Mouse (Mus musculus): ENCODE results near the gene Irf1. TPM values are rescaled to one million over a fixed set of nuclear protein-coding genes. Genes with fewer than 3 reads are reported as not detected.

Irf1 gene
- 31.5 and 35.5 TPM in 2 replicates for polyA plus RNA-seq (2012; rRNA removed)

DNA sequence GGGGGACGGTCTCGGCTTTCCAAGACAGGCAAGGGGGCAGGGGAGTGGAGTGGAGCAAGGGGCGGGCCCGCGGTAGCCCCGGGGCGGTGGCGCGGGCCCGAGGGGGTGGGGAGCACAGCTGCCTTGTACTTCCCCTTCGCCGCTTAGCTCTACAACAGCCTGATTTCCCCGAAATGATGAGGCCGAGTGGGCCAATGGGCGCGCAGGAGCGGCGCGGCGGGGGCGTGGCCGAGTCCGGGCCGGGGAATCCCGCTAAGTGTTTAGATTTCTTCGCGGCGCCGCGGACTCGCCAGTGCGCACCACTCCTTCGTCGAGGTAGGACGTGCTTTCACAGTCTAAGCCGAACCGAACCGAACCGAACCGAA lies at the start of gene Irf1:
Gene Irf1, plus strand, starts transcription at position 255 of the 365 bp plus-strand sequence.
- under 1% methylated on average over 40 of the region's 40 CpGs for WGBS

GRCm38 (mm10) chr11:53720715-53721114 lies 49.1 kb upstream of the Irf1 start, which contains the start of gene Il5:
Gene Il5, plus strand, starts transcription at chr11:53720794.
- WGBS: 73% methylated on average over 6 of the region's 6 CpGs
- H3K27ac ChIP-seq (ENCODE audit: insufficient read depth, low read depth, low read length): no peak within 1 kb of the TSS
- H3K36me3 ChIP-seq (ENCODE audit: control insufficient read depth, insufficient read depth, low read length): no peaks in the 10 kb centered on the region
- DNase-seq: no peak
- no peaks in the 10 kb centered on the region for H3K27me3 ChIP-seq (replicated peaks; ENCODE audit: control insufficient read depth, insufficient read depth, low read length)
- TF ChIP-seq POLR2A (IDR thresholded peaks at IDR 0.05; ENCODE audit: low read depth, low read length) (no peak), CTCF (conservative IDR thresholded peaks at IDR 0.05; ENCODE audit: insufficient read depth, insufficient read length, low read depth, low read length) (no peak)
- no peak within 1 kb of the TSS for H3K4me3 ChIP-seq (ENCODE audit: insufficient read depth, low read depth, low read length)
- H3K4me1 ChIP-seq (ENCODE audit: control insufficient read depth, insufficient read depth, low read length): no peaks in the 10 kb centered on the region

More for the DNA sequence above, at the start of gene Irf1:
- Histone ChIP-seq H3K4me3 (ENCODE audit: insufficient read depth, low read depth, low read length) (peak within 1 kb of the TSS; percentile 77), H3K27me3 (replicated peaks; ENCODE audit: control insufficient read depth, insufficient read depth, low read length) (no peaks in the 10 kb centered on the region), H3K4me1 (ENCODE audit: control insufficient read depth, insufficient read depth, low read length) (no peaks in the 10 kb centered on the region), H3K36me3 (ENCODE audit: control insufficient read depth, insufficient read depth, low read length) (no peaks in the 10 kb centered on the region), H3K27ac (ENCODE audit: insufficient read depth, low read depth, low read length) (peak within 1 kb of the TSS; percentile 88)
- TF ChIP-seq POLR2A (IDR thresholded peaks at IDR 0.05; ENCODE audit: low read depth, low read length) (peak; percentile 70), CTCF (conservative IDR thresholded peaks at IDR 0.05; ENCODE audit: insufficient read depth, insufficient read length, low read depth, low read length) (no peak)
- peak; percentile 97 for DNase-seq

- TF ChIP-seq POLR2A (IDR thresholded peaks at IDR 0.05; ENCODE audit: low read depth, low read length) (no peak), CTCF (conservative IDR thresholded peaks at IDR 0.05; ENCODE audit: insufficient read depth, insufficient read length, low read depth, low read length) (no peak)
- no peaks in the 10 kb centered on the region for H3K36me3 ChIP-seq (ENCODE audit: control insufficient read depth, insufficient read depth, low read length)
- H3K27me3 ChIP-seq (replicated peaks; ENCODE audit: control insufficient read depth, insufficient read depth, low read length): no peaks in the 10 kb centered on the region
- no peak overlapping the region for H3K27ac ChIP-seq (ENCODE audit: insufficient read depth, low read depth, low read length)
- DNase-seq: no peak
- WGBS: 95% methylated on average over 7 of the region's 7 CpGs
- no peaks in the 10 kb centered on the region for H3K4me1 ChIP-seq (ENCODE audit: control insufficient read depth, insufficient read depth, low read length)
- no peak overlapping the region for H3K4me3 ChIP-seq (ENCODE audit: insufficient read depth, low read depth, low read length)
These were observed 38.4 kb upstream of the Irf1 start for GRCm38 (mm10) chr11:53731457-53731856.

DNA sequence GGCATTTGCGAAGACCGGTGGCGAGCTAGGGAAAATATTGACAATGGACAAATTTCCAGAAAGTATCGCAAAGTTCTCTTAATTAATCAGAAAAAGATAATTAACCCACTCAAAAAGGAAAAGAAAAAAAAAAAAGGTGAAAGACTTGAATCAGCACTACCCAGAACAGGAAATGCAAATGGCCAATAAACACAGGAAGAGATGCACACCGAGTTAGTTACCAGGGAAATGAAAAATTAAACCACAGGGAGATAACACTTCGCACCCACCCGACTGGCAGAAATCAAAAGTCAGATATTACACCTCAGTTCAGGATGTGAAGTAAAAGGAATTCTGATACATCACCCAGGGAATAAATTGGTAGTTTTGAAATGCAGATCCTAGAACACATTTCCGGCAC lies 37.6 kb upstream of the Irf1 start:
- 84% methylated on average over 8 of the region's 8 CpGs for WGBS
- Histone ChIP-seq H3K27ac (ENCODE audit: insufficient read depth, low read depth, low read length) (no peak overlapping the region), H3K4me1 (ENCODE audit: control insufficient read depth, insufficient read depth, low read length) (no peaks in the 10 kb centered on the region), H3K27me3 (replicated peaks; ENCODE audit: control insufficient read depth, insufficient read depth, low read length) (no peaks in the 10 kb centered on the region), H3K4me3 (ENCODE audit: insufficient read depth, low read depth, low read length) (no peak overlapping the region), H3K36me3 (ENCODE audit: control insufficient read depth, insufficient read depth, low read length) (no peaks in the 10 kb centered on the region)
- DNase-seq: no peak
- TF ChIP-seq CTCF (conservative IDR thresholded peaks at IDR 0.05; ENCODE audit: insufficient read depth, insufficient read length, low read depth, low read length) (no peak), POLR2A (IDR thresholded peaks at IDR 0.05; ENCODE audit: low read depth, low read length) (no peak)

DNA sequence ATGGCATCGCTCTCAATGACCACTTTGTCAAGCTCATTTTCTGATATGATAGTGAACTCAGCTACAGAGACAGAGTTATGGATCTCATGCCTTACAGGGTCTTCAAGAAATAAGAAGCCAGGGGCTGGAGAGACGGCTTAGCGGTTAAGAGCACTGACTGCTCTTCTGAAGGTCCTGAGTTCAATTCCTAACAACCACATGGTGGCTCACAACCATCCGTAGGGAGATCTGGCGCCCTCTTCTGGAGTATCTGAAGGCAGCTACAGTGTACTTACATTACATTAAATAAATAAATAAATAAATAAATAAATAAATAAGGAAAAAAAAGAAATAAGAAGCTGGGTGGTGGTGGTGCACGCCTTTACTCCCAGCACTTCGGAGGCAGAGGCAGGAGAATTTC lies 36.0 kb upstream of the Irf1 start:
- DNase-seq: no peak
- Histone ChIP-seq H3K27ac (ENCODE audit: insufficient read depth, low read depth, low read length) (no peak overlapping the region), H3K27me3 (replicated peaks; ENCODE audit: control insufficient read depth, insufficient read depth, low read length) (no peaks in the 10 kb centered on the region), H3K4me1 (ENCODE audit: control insufficient read depth, insufficient read depth, low read length) (no peaks in the 10 kb centered on the region), H3K36me3 (ENCODE audit: control insufficient read depth, insufficient read depth, low read length) (no peaks in the 10 kb centered on the region), H3K4me3 (ENCODE audit: insufficient read depth, low read depth, low read length) (no peak overlapping the region)
- no peak for TF ChIP-seq POLR2A (IDR thresholded peaks at IDR 0.05; ENCODE audit: low read depth, low read length)
- 0 out of 2 replicates have a peak, but pooled peaks have one; percentile 2 for TF ChIP-seq CTCF (conservative IDR thresholded peaks at IDR 0.05; ENCODE audit: insufficient read depth, insufficient read length, low read depth, low read length)
- 86% methylated on average over 7 of the region's 7 CpGs for WGBS

- WGBS: 80% methylated on average over 2 of the region's 2 CpGs
- H3K4me3 ChIP-seq (ENCODE audit: insufficient read depth, low read depth, low read length): no peak overlapping the region
- no peaks in the 10 kb centered on the region for H3K4me1 ChIP-seq (ENCODE audit: control insufficient read depth, insufficient read depth, low read length)
- no peaks in the 10 kb centered on the region for H3K36me3 ChIP-seq (ENCODE audit: control insufficient read depth, insufficient read depth, low read length)
- no peak overlapping the region for H3K27ac ChIP-seq (ENCODE audit: insufficient read depth, low read depth, low read length)
- TF ChIP-seq CTCF (conservative IDR thresholded peaks at IDR 0.05; ENCODE audit: insufficient read depth, insufficient read length, low read depth, low read length): no peak
- TF ChIP-seq POLR2A (IDR thresholded peaks at IDR 0.05; ENCODE audit: low read depth, low read length): no peak
- H3K27me3 ChIP-seq (replicated peaks; ENCODE audit: control insufficient read depth, insufficient read depth, low read length): no peaks in the 10 kb centered on the region
- DNase-seq: no peak
These were observed 35.4 kb upstream of the Irf1 start for GRCm38 (mm10) chr11:53734431-53734830.

DNA sequence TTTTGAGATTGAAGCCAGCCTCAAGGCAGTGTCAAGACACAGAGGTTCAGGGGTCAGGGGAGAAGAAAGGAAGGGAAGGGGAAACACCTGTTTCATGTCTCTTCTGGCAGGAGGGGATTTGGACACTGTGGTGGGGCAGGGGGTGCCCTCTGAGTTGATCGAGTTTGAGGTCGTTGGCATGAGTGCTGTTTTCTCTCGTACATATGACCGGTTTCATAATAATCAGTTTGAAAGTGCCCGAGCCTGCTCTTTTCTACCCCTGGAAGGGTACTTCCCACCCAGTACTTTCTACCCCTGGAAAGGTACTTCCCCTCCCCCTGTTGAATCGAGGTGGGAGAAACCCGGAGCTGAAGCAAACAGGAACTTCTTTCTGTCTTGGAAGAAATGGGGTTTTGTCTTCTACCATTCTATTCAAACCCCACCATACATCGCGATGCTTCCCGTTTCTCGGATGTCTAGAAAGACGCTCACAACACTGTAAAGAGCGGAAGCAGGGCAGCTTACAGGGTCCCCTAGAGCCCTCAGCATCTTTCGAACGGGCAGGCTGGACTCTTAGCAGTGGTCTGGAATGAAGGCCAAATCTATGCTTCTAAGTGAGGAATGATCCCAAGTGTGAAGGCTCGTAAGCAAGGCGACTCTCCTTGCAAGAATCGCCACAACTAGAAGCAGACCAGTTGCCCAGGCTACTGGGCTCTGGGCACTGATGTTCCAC lies 34.7 kb upstream of the Irf1 start:
- no peak for TF ChIP-seq CTCF (conservative IDR thresholded peaks at IDR 0.05; ENCODE audit: insufficient read depth, insufficient read length, low read depth, low read length)
- no peak for TF ChIP-seq POLR2A (IDR thresholded peaks at IDR 0.05; ENCODE audit: low read depth, low read length)
- no peak overlapping the region for H3K27ac ChIP-seq (ENCODE audit: insufficient read depth, low read depth, low read length)
- no peak for DNase-seq
- no peaks in the 10 kb centered on the region for H3K27me3 ChIP-seq (replicated peaks; ENCODE audit: control insufficient read depth, insufficient read depth, low read length)
- H3K4me1 ChIP-seq (ENCODE audit: control insufficient read depth, insufficient read depth, low read length): no peaks in the 10 kb centered on the region
- 64% methylated on average over 18 of the region's 18 CpGs for WGBS
- no peak overlapping the region for H3K4me3 ChIP-seq (ENCODE audit: insufficient read depth, low read depth, low read length)
- H3K36me3 ChIP-seq (ENCODE audit: control insufficient read depth, insufficient read depth, low read length): no peaks in the 10 kb centered on the region

Data from kidney, adult 2 months (tissue).